Mouse (Mus musculus) myocyte (in vitro differentiated cells): Measurements from ENCODE around the gene Psmd3.

Source experiments
- CEBPB ChIP-seq: IDR thresholded peaks from 2 replicates; pipeline ENCODE4 v1.6.1; 2011; ENCODE audit warnings: mild to moderate bottlenecking, moderate library complexity; ENCODE audit not compliant: poor library complexity, insufficient read depth, severe bottlenecking
- E2F4 ChIP-seq: IDR thresholded peaks from one replicate; pipeline ENCODE4 v1.6.1; 2011; ENCODE audit warnings: mild to moderate bottlenecking, control low read depth, moderate library complexity; ENCODE audit not compliant: insufficient read depth
- MAX ChIP-seq: IDR thresholded peaks from one replicate; pipeline ENCODE4 v1.6.1; 2011; ENCODE audit warnings: low read depth, mild to moderate bottlenecking, control low read depth
- MYOD1 ChIP-seq, 3 experiments: IDR thresholded peaks; one replicate each; pipeline ENCODE4 v1.6.1; 2011; ENCODE audit warnings: control low read depth in 2 of 3, low read depth in 2 of 3, mild to moderate bottlenecking in 2 of 3, moderate library complexity in 1 of 3; ENCODE audit not compliant: insufficient read length in 2 of 3, control insufficient read depth in 1 of 3
- MYOG ChIP-seq, 3 experiments: IDR thresholded peaks; one replicate each; pipeline ENCODE4 v1.6.1; 2011; ENCODE audit warnings: control low read depth in 2 of 3, low read depth in 2 of 3, mild to moderate bottlenecking in 2 of 3; ENCODE audit not compliant: insufficient read length in 2 of 3, control insufficient read depth in 1 of 3, insufficient read depth in 1 of 3
- POLR2A ChIP-seq: IDR thresholded peaks from one replicate; pipeline ENCODE4 v1.6.1; 2011; ENCODE audit warnings: low read depth, mild to moderate bottlenecking, control low read depth, moderate library complexity; ENCODE audit not compliant: insufficient read length
- POLR2AphosphoS2 ChIP-seq: IDR thresholded peaks from one replicate; pipeline ENCODE4 v1.6.1; 2011; ENCODE audit warnings: low read depth, control low read depth; ENCODE audit not compliant: insufficient read length
- SRF ChIP-seq: IDR thresholded peaks from one replicate; pipeline ENCODE4 v1.6.1; 2011; ENCODE audit warnings: low read depth; ENCODE audit not compliant: control insufficient read depth, insufficient read length
- TCF12 ChIP-seq: IDR thresholded peaks from one replicate; pipeline ENCODE4 v1.6.1; 2011; ENCODE audit warnings: mild to moderate bottlenecking, control low read depth; ENCODE audit not compliant: poor library complexity, insufficient read depth, severe bottlenecking

GRCm38 (mm10) chr11:98742397-98743291 is 60.3 kb downstream of the Psmd3 start:
- no peak for TF ChIP-seq POLR2A
- no peak for TF ChIP-seq TCF12
- no peak for TF ChIP-seq POLR2AphosphoS2
- TF ChIP-seq CEBPB: no peak
- no peak for TF ChIP-seq E2F4
- TF ChIP-seq MAX: no peak
- no peak for TF ChIP-seq MYOG (IDR thresholded peaks at IDR 0.05; ENCODE audit: control insufficient read depth in 1 of 3, insufficient read depth in 1 of 3, insufficient read length in 2 of 3, low read depth in 2 of 3)
- TF ChIP-seq SRF: no peak
- no peak for TF ChIP-seq MYOD1 (IDR thresholded peaks at IDR 0.05; ENCODE audit: control insufficient read depth in 1 of 3, insufficient read length in 2 of 3, low read depth in 2 of 3)
